Mouse (Mus musculus): Measurements from ENCODE around the gene Tbce.

- no peak for TF ChIP-seq POLR2A (IDR thresholded peaks at IDR 0.05; ENCODE audit: control insufficient read depth, extremely low read depth, insufficient read depth, low read length, poor library complexity)
- TF ChIP-seq CTCF (IDR thresholded peaks at IDR 0.05; ENCODE audit: borderline replicate concordance, control insufficient read depth, extremely low read depth, insufficient read depth, low read length, poor library complexity): no peak
Measured at GRCm38 (mm10) chr13:14069291-14069690, 29.9 kb upstream of the Tbce start.
